Mouse (Mus musculus) hindbrain, embryonic 11.5 days (tissue): ENCODE measurements at regions not wholly inside any gene's neighbourhood (a gene's known extent, or its start where the extent isn't known, plus 50 kb on each side); places are given as distances from the start of the nearest gene placed in this dataset.

Source experiments
- ATAC-seq: fragments of 200-750 bp; cut with Nextera tagmentation; 2 replicates; pipeline ENCODE4 v1.8.0; 2017; ENCODE audit warnings: mild to moderate bottlenecking, moderate TSS enrichment, moderate library complexity; ENCODE audit not compliant: low FRiP score
- DNase-seq: peaks from one replicate; pipeline ENCODE4 v3.0.0-alpha.2; 2015; ENCODE audit warnings: low spot score
- H3K27ac ChIP-seq: fragments of 300-500 bp; sonication (generic); 2 replicates; pipeline ENCODE4 v1.5.1; 2014; ENCODE audit warnings: mild to moderate bottlenecking, low read depth, low read length
- H3K27me3 ChIP-seq: fragments of 300-500 bp; sonication (generic); 2 replicates; pipeline ENCODE4 v1.6.1; 2014; ENCODE audit warnings: mild to moderate bottlenecking, low read length, moderate library complexity, mixed read lengths; ENCODE audit not compliant: control insufficient read depth, insufficient read depth
- H3K36me3 ChIP-seq: fragments of 300-500 bp; sonication (generic); 2 replicates; pipeline ENCODE4 v1.6.1; 2014; ENCODE audit warnings: mild to moderate bottlenecking, low read length, moderate library complexity, mixed read lengths; ENCODE audit not compliant: control insufficient read depth, insufficient read depth
- H3K4me1 ChIP-seq: fragments of 300-500 bp; sonication (generic); replicated peaks from 2 replicates; pipeline ENCODE4 v1.6.1; 2014; ENCODE audit warnings: low read length, mixed read lengths; ENCODE audit not compliant: control insufficient read depth, insufficient read depth
- H3K4me2 ChIP-seq: fragments of 300-500 bp; sonication (generic); replicated peaks from 2 replicates; pipeline ENCODE4 v1.6.1; 2014; ENCODE audit warnings: mild to moderate bottlenecking, low read depth, low read length
- H3K4me3 ChIP-seq: fragments of 300-500 bp; sonication (generic); 2 replicates; pipeline ENCODE4 v1.5.1; 2014; ENCODE audit warnings: low read depth, low read length
- H3K9ac ChIP-seq: fragments of 300-500 bp; sonication (generic); 2 replicates; pipeline ENCODE4 v1.6.1; 2014; ENCODE audit warnings: low read depth, low read length
- H3K9me3 ChIP-seq: fragments of 300-500 bp; sonication (generic); 2 replicates; pipeline ENCODE4 v1.6.1; 2016; ENCODE audit warnings: low read length; ENCODE audit not compliant: control insufficient read depth
- WGBS: fragments of 180-500 bp; shearing (Covaris S2); extraction: QIAGEN DNeasy Blood & Tissue Kit; methylation state at CpG from one replicate; pipeline ENCODE4 v1.1.7; 2014; 5-methylcytosine and 5-hydroxymethylcytosine counted together

DNA sequence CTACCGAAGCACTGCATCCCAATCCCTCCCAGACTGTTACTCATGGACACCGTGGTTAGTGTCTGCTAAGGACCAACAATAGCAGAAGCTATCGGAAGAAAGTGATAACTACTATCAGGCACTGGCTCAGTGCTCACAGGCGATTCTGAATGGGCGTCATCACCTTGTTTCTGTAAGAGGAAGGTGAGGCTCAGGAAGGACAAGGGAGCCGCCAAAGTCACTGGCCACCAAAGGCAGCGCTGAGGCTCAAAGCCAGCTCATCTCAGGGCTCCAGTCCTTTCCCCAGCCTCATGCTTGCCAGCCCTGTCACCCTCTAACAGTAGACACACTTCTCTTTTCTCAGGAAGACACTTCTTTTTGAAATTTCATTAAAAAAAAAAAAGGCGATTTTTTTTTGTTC, 270.4 kb downstream of the Rngtt start:
- Histone ChIP-seq H3K9me3 (peaks cover 4% of the 10 kb centered on the region; the same call in 1 of the 2 replicates), H3K4me1 (no peaks in the 10 kb centered on the region), H3K36me3 (no peaks in the 10 kb centered on the region), H3K4me2 (no peak overlapping the region), H3K27ac (no peak overlapping the region), H3K27me3 (no peaks in the 10 kb centered on the region), H3K4me3 (no peak overlapping the region), H3K9ac (no peak overlapping the region)
- DNase-seq, result no peak
- no peak for ATAC-seq
- WGBS, result 87% methylated on average over 8 of the region's 8 CpGs

DNA sequence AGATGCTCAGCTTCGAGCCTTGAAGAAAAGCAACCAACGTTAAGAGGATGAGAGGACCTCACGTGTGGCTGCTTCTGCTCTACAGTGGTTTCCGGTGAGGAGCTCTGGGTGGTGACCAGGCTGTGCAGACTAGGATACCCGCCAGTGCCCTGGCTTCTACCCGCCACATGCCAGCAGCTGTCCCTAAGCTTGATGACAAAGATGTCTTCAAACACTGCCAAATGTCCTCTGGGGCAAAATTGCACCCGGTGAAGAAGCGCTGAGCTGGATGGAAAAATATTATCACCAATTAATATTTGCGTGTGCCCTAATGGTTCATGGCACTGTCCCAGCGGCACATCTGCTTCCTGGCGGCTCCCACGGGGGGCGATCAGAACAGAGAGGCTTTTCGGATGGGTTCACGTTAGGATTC, 271.1 kb downstream of the Rngtt start:
- Histone ChIP-seq H3K9me3 (peaks cover 4% of the 10 kb centered on the region; the same call in 1 of the 2 replicates), H3K9ac (no peak overlapping the region), H3K4me2 (no peak overlapping the region), H3K4me1 (no peaks in the 10 kb centered on the region), H3K36me3 (no peaks in the 10 kb centered on the region), H3K4me3 (no peak overlapping the region), H3K27me3 (no peaks in the 10 kb centered on the region), H3K27ac (no peak overlapping the region)
- DNase-seq (no peak), ATAC-seq (no peak)
- WGBS, result 87% methylated on average over 15 of the region's 15 CpGs

DNA sequence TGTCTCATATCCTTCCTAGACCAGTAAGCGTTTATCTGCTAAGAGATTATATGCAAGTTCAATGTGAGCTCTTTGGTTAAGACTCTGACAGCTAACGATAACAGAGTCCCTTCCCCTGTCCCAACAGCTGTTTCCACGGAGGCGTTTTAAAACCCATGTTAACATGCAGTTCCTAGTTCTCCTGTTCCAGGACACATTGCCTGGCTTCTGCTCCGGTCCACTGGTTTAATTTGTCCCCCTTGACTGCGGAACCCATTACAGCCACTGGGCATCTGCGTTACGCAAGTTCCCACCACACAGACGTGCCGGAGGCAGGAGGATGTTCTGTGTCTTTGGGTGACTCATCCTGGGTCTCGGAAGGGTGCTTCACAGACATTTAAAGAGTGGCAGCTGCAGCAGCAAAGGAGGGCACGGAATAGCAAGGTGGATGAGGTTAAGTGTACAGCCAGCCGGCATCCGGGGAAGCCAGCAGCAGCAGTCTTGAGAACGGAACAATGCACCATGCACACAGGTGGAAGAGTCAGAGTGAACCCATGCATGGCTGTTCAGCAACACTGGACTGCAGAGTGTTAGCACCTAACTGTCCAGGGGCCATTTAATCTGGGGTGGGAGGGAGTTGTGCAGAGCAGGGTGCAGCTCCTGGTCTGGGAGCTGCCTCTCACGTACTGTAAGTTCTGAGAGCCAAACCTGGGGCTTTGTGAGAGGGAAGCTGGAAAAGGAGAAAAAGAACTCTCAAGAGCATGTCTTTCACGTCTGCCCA, 271.8 kb downstream of the Rngtt start:
- peaks cover 4% of the 10 kb centered on the region; the same call in 1 of the 2 replicates for H3K9me3 ChIP-seq
- H3K4me3 ChIP-seq, result no peak overlapping the region
- no peak overlapping the region for H3K27ac ChIP-seq
- no peak overlapping the region for H3K4me2 ChIP-seq
- 84% methylated on average over 17 of the region's 17 CpGs for WGBS
- no peaks in the 10 kb centered on the region for H3K36me3 ChIP-seq
- H3K27me3 ChIP-seq, result no peaks in the 10 kb centered on the region
- DNase-seq (no peak), ATAC-seq (no peak)
- H3K4me1 ChIP-seq, result 0 out of 2 replicates have a peak, but pooled peaks cover 2% of the 10 kb centered on the region
- no peak overlapping the region for H3K9ac ChIP-seq

- 0 out of 2 replicates have a peak, but pooled peaks cover 8% of the 10 kb centered on the region for H3K4me1 ChIP-seq
- 87% methylated on average over 15 of the region's 15 CpGs for WGBS
- H3K9me3 ChIP-seq, result no peaks in the 10 kb centered on the region
- DNase-seq, result no peak
- no peaks in the 10 kb centered on the region for H3K36me3 ChIP-seq
- H3K27me3 ChIP-seq, result no peaks in the 10 kb centered on the region
- no peak for ATAC-seq
- no peak overlapping the region for H3K4me2 ChIP-seq
- no peak overlapping the region for H3K27ac ChIP-seq
- H3K9ac ChIP-seq, result no peak overlapping the region
- no peak overlapping the region for H3K4me3 ChIP-seq
Measured at GRCm38 (mm10) chr4:33582986-33583720, 273.0 kb downstream of the Rngtt start.

DNA sequence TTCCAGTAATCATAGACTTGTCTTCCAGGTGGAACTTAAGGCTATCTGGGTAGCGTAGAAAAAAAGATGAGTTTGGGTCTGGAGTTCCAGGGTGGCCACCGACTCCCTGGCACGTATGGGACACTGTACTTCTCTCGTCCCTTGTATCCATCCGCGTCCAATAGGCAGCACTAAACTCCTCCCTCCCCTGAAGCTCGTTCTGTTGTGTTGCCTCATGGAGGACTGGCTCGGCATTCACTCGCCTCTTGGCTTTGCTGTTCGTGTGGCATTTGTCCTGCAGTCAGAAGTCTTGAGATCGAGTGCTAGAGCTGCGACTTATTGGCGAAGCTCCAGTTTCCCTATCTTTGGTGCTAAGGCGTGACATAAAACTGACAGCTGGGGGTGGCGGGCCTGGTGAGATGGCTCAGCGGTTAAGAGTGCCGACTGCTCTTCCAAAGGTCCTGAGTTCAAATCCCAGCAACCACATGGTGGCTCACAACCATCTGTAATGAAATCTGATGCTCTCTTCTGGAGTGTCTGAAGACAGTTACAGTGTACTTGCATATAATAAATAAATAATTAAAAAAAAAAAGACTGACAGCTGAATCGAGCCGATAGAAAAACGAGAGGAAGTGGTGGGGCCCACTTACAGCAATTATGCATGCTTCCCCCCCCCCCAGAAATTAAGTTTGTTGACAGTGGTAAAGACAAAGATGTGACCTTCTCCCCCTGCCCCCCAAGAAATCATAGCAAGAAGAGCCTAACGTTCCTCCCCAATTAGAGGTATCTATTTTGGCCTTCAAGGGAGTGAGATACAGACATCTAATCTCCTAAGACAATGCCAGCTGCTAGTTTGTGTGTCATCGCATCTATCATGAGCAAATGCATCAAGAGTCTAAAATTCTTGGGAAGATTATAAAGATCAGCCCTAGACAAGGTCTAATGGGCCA, 274.1 kb downstream of the Rngtt start:
- Histone ChIP-seq H3K36me3 (no peaks in the 10 kb centered on the region), H3K27me3 (no peaks in the 10 kb centered on the region), H3K9ac (no peak overlapping the region), H3K4me1 (peaks cover 8% of the 10 kb centered on the region; the same call in 1 of the 2 replicates), H3K4me2 (no peak overlapping the region), H3K27ac (no peak overlapping the region), H3K4me3 (no peak overlapping the region), H3K9me3 (no peaks in the 10 kb centered on the region)
- DNase-seq (no peak), ATAC-seq (no peak)
- WGBS, result 94% methylated on average over 22 of the region's 22 CpGs

- peaks cover 8% of the 10 kb centered on the region; the same call in 1 of the 2 replicates for H3K4me1 ChIP-seq
- ATAC-seq (no peak), DNase-seq (no peak)
- H3K4me2 ChIP-seq, result no peak overlapping the region
- H3K27ac ChIP-seq, result peak overlapping the region; percentile 77; the same call in 1 of the 2 replicates
- WGBS, result 72% methylated on average over 6 of the region's 6 CpGs
- H3K4me3 ChIP-seq, result no peak overlapping the region
- H3K36me3 ChIP-seq, result no peaks in the 10 kb centered on the region
- no peaks in the 10 kb centered on the region for H3K9me3 ChIP-seq
- no peaks in the 10 kb centered on the region for H3K27me3 ChIP-seq
- no peak overlapping the region for H3K9ac ChIP-seq
Measured at GRCm38 (mm10) chr4:33585821-33586220, 275.7 kb downstream of the Rngtt start.

GRCm38 (mm10) chr4:33586290-33586614, 276.1 kb downstream of the Rngtt start:
- no peak overlapping the region for H3K4me3 ChIP-seq
- ATAC-seq, result peak; percentile 55

More at GRCm38 (mm10) chr4:33586290-33586614, 276.1 kb downstream of the Rngtt start:
- H3K27ac ChIP-seq, result peak overlapping the region; percentile 77
- H3K9ac ChIP-seq, result peak overlapping the region; percentile 48; the same call in 1 of the 2 replicates
- no peaks in the 10 kb centered on the region for H3K27me3 ChIP-seq
- no peak for DNase-seq
- no peaks in the 10 kb centered on the region for H3K36me3 ChIP-seq
- 24% methylated on average over 4 of the region's 4 CpGs for WGBS
- peak overlapping the region; percentile 25; the same call in 1 of the 2 replicates for H3K4me2 ChIP-seq
- no peaks in the 10 kb centered on the region for H3K9me3 ChIP-seq
- H3K4me1 ChIP-seq, result peaks cover 8% of the 10 kb centered on the region; the same call in 1 of the 2 replicates
